Mouse (Mus musculus) liver, embryonic 13.5 days (tissue): ENCODE measurements around the gene Stmn1. TPM values are rescaled to one million over a fixed set of nuclear protein-coding genes. Genes with fewer than 3 reads are reported as not detected.

ENCODE experiments used
- ATAC-seq: fragments of 200-750 bp; cut with Nextera tagmentation; 2 replicates; pipeline ENCODE4 v1.8.0; 2017; ENCODE audit warnings: low read depth, mild to moderate bottlenecking, moderate number of reproducible peaks, moderate library complexity
- DNase-seq: peaks from one replicate; pipeline ENCODE4 v3.0.0; 2022
- H3K27ac ChIP-seq: fragments of 300-500 bp; sonication (generic); 2 replicates; pipeline ENCODE4 v1.5.1; 2015; ENCODE audit warnings: moderate library complexity, mild to moderate bottlenecking, inconsistent platforms
- H3K27me3 ChIP-seq: fragments of 300-500 bp; sonication (generic); 2 replicates; pipeline ENCODE4 v1.6.1; 2015; ENCODE audit warnings: mild to moderate bottlenecking, inconsistent platforms
- H3K36me3 ChIP-seq: fragments of 300-500 bp; sonication (generic); 2 replicates; pipeline ENCODE4 v1.6.1; 2015; ENCODE audit warnings: mild to moderate bottlenecking, inconsistent platforms
- H3K4me1 ChIP-seq: fragments of 300-500 bp; sonication (generic); replicated peaks from 2 replicates; pipeline ENCODE4 v1.6.1; 2015; ENCODE audit warnings: inconsistent platforms
- H3K4me2 ChIP-seq: fragments of 300-500 bp; sonication (generic); 2 replicates; pipeline ENCODE4 v1.6.1; 2015; ENCODE audit warnings: inconsistent platforms, mild to moderate bottlenecking, moderate library complexity
- H3K4me3 ChIP-seq: fragments of 300-500 bp; sonication (generic); replicated peaks from 2 replicates; pipeline ENCODE4 v1.5.1; 2015; ENCODE audit warnings: mild to moderate bottlenecking, inconsistent platforms
- H3K9ac ChIP-seq: fragments of 300-500 bp; sonication (generic); 2 replicates; pipeline ENCODE4 v1.6.1; 2015; ENCODE audit warnings: mild to moderate bottlenecking, inconsistent platforms
- H3K9me3 ChIP-seq: fragments of 300-500 bp; sonication (generic); replicated peaks from 2 replicates; pipeline ENCODE4 v1.6.1; 2016; ENCODE audit warnings: inconsistent platforms
- WGBS: fragments of 180-500 bp; shearing (Covaris S2); methylation state at CpG from one replicate; pipeline ENCODE4 v1.1.7; 2015; ENCODE audit not compliant: insufficient replicate concordance; 5-methylcytosine and 5-hydroxymethylcytosine counted together
- polyA plus RNA-seq: library from polyadenylated mRNA; unstranded; fragments of >200 nt; fragmentation: Nextera tagmentation; extraction: Ambion mirVana; gene quantifications from 2 replicates; pipeline ENCODE4 v1.2.1, GENCODE M21; 2015

Gene Stmn1
- 514 and 581 TPM in 2 replicates for polyA plus RNA-seq

DNA sequence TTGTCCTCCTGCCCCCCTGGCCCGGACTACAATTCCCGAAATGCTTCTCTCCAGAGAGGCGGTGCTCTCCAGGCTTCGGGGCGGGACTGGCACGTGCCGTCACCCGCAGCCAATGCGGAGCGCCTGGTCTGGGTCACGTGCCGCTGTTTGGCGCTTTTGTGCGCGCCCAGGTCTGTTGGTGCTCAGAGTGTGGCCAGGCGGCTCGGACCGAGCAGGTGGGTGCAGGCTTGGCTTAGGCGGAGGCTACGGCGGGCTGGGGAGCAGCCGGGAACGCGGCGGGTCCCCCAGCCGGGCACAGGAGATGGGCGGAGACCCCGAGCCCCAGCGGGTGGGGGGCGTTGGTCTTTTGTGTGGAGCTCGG is at the start of gene Stmn1:
Stmn1 (plus strand) TSS at position 106 of the 361 bp plus-strand sequence.
- H3K36me3 ChIP-seq = peaks cover 32% of the 10 kb centered on the region
- peak within 1 kb of the TSS; percentile 95 for H3K4me2 ChIP-seq
- no peaks in the 10 kb centered on the region for H3K27me3 ChIP-seq
- DNase-seq (peak; percentile 93), ATAC-seq (peak; percentile 93)
- H3K9ac ChIP-seq = peak within 1 kb of the TSS; percentile 95
- under 1% methylated on average over 31 of the region's 31 CpGs for WGBS
- peak within 1 kb of the TSS; percentile 95 for H3K27ac ChIP-seq
- peaks cover 59% of the 10 kb centered on the region for H3K4me1 ChIP-seq
- peak within 1 kb of the TSS; percentile 94 for H3K4me3 ChIP-seq
- no peaks in the 10 kb centered on the region for H3K9me3 ChIP-seq

DNA sequence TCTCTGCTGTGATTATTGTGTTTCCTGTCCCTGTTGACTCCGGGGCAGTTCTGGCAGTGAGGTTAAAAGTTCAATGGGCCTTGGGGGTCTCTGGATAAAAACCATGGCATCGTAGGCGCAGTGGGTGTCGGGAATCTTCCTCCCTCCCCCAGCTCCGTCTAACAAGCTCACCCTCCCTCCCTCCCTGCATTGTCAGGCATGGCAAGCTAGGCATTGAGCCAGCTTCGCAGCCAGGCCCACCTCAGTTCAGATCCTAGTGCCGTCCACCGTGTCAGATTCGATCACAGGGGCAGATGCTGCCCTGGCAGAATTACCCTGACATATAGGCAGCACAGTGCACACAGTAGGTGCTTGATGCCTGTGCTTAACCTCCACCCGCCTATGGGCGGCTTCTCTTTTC is 46.1 kb upstream of the Stmn1 start:
- no peak overlapping the region for H3K4me2 ChIP-seq

DNA sequence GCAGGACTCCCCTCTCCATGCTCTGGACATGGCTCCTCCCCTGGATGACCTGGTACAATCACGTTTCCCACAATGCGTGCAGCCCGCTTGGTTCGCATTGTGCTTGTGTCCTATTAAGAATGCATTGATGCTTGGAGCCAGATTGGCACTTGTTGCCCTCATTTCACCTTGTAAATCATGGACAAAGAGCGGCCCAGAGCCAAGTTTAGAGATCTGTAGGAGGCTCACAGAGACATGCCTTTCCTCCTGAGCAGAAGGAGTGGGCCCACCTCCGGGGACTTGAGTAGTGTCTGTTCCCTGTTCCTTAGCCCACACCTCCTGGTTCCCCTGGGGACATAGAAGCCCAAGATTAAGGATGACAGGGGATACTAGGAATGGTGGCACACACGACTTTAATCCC is 44.2 kb upstream of the Stmn1 start:
- ATAC-seq (no peak), DNase-seq (no peak)
- Histone ChIP-seq H3K4me3 (no peak overlapping the region), H3K4me2 (no peak overlapping the region), H3K36me3 (0 out of 2 replicates have a peak, but pooled peaks cover 5% of the 10 kb centered on the region), H3K9ac (no peak overlapping the region), H3K27me3 (no peaks in the 10 kb centered on the region), H3K27ac (no peak overlapping the region), H3K9me3 (no peaks in the 10 kb centered on the region), H3K4me1 (no peaks in the 10 kb centered on the region)
- WGBS = 73% methylated on average over 7 of the region's 7 CpGs

More for the DNA sequence above, 46.1 kb upstream of the Stmn1 start:
- Histone ChIP-seq H3K27ac (no peak overlapping the region), H3K9ac (no peak overlapping the region), H3K4me3 (no peak overlapping the region), H3K27me3 (no peaks in the 10 kb centered on the region), H3K36me3 (peaks cover 12% of the 10 kb centered on the region), H3K9me3 (no peaks in the 10 kb centered on the region), H3K4me1 (no peaks in the 10 kb centered on the region)
- no peak for ATAC-seq
- no peak for DNase-seq
- 66% methylated on average over 11 of the region's 11 CpGs for WGBS

DNA sequence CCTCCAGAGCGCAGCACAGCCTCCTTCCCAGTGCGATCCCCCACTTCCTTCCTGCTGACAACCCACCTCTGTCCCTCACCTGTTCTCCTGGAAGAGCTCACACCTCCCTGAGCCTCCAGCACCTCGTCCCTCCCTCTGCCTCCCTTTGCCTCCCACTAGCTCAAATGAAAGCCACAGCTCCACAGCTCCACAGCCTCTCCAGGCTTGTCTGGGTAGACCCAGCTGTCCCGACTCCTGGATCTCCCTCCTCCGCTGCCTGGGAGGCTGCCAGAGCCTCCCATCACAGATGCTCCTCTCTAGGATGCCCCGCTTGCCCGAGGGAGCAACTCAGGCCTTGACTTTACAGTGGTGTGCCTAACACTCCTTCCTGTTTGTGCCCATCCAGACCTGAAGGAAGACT is 43.0 kb upstream of the Stmn1 start:
- ATAC-seq = no peak

DNA sequence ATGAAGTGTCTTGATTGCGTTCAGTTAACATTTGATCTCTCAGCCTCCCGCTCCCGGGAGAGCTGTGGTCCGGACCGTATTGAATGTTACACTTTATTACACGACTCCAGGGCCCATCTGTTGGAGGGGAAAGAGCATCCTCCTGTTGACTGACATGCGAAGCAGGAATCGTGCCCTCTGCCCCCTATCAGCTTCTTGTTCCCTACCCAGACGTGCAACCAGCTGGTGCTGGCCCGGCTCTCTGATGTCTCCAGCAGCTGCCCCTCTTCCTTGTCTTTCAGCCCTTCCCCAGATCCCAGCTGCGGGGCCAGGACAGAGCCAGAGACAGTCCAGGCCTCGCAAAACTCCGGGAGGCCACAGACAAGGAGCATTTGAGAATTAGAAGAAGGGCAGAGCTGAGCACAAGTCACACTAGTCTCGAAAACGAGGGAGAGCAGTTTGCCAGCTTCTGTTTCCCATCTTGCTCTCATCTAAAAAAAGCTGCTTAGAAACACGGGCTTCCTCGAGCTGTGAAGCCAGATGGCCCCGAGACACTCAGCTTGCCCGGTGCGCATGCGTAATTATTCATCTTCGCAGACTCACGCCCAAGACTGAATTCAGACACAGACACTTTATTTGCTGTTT is 37.6 kb upstream of the Stmn1 start:
- Histone ChIP-seq H3K27ac (no peak overlapping the region), H3K4me3 (no peak overlapping the region), H3K4me2 (no peak overlapping the region), H3K9me3 (no peaks in the 10 kb centered on the region), H3K9ac (no peak overlapping the region), H3K4me1 (no peaks in the 10 kb centered on the region), H3K36me3 (0 out of 2 replicates have a peak, but pooled peaks cover 5% of the 10 kb centered on the region), H3K27me3 (0 out of 2 replicates have a peak, but pooled peaks cover 3% of the 10 kb centered on the region)
- WGBS = 65% methylated on average over 23 of the region's 23 CpGs
- ATAC-seq (no peak), DNase-seq (no peak)

More for the DNA sequence above, 43.0 kb upstream of the Stmn1 start:
- no peaks in the 10 kb centered on the region for H3K4me1 ChIP-seq
- 0 out of 2 replicates have a peak, but pooled peaks cover 5% of the 10 kb centered on the region for H3K36me3 ChIP-seq
- no peaks in the 10 kb centered on the region for H3K9me3 ChIP-seq
- no peak overlapping the region for H3K4me3 ChIP-seq
- H3K27ac ChIP-seq = no peak overlapping the region
- H3K9ac ChIP-seq = no peak overlapping the region
- H3K4me2 ChIP-seq = no peak overlapping the region
- no peak for DNase-seq
- WGBS = 67% methylated on average over 7 of the region's 7 CpGs
- 0 out of 2 replicates have a peak, but pooled peaks cover under 1% of the 10 kb centered on the region for H3K27me3 ChIP-seq

DNA sequence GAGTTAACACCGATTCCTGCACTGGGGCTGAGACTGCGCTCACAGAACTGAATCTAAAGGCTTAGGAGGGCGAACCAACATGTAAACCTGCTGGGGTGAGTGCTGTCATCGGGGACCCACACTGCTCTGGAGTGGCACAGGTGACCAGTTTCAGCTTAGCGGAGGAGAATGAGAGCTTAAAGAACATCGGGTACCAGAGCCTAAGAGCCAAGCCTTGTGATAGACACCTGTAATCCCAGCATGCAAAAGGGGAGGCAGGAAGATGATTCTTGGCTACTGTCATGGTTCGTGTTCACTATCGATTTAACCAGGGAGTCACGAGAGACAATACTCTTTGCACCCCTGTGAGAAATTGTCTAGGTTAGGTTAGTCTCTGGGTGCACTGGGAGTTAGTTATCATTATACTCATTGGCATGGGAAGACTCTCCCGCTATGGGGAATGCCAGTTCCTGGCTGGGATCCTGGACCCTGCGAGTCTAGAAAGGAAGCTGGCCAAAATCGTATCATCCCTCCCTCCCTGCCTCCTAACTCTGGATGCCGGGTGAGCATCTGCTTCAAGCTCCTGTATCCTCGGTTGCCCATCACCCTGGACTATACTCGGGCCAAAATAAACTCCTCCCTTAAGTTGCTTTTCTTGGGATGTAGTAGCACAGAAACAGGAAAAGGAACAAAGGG is 35.3 kb upstream of the Stmn1 start:
- H3K9ac ChIP-seq = no peak overlapping the region
- no peaks in the 10 kb centered on the region for H3K36me3 ChIP-seq
- no peak overlapping the region for H3K4me3 ChIP-seq
- DNase-seq (no peak), ATAC-seq (no peak)
- H3K4me1 ChIP-seq = no peaks in the 10 kb centered on the region
- H3K27me3 ChIP-seq = 0 out of 2 replicates have a peak, but pooled peaks cover 9% of the 10 kb centered on the region
- H3K9me3 ChIP-seq = no peaks in the 10 kb centered on the region
- no peak overlapping the region for H3K27ac ChIP-seq
- 72% methylated on average over 15 of the region's 15 CpGs for WGBS
- H3K4me2 ChIP-seq = no peak overlapping the region

DNA sequence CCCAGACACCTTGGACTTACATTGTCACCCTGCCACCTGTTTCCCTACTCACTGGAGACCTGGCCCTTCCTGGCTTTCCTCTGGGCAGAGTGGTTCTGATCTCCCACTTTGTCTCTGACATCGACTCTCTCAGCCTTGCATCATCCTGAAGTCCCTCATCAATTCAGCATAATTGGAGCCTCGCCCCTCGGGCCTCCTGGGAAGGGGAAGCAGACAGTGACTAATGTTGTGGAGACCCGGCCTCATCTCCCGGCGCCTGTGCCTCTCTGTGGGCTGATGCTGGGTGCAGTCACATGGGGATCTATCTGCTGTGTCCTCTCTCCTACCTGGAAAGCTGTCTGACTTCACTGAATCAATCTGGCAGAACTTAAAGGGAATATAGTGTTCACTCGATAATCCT is 31.9 kb upstream of the Stmn1 start:
- H3K27me3 ChIP-seq = 0 out of 2 replicates have a peak, but pooled peaks cover 7% of the 10 kb centered on the region

DNA sequence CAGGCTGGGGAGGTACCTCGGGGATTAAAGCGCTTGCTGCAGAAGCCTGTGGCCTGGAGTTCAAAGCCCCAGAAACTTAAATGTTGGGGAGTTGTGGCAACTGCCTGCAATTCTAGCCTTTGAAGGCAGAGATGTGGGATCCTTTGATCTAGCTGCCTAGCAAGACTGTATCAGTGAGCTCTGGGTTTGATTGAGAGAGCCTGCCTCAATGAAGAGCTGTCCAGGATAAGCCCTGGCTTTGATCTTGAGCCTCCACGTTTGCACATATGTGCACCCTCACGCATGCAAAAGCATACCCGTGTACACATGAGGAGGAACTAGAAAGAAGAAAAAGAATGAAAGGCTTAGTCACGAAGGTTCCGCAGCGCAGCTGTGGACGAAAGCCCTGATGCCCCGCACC is 31.5 kb upstream of the Stmn1 start:
- WGBS = 71% methylated on average over 10 of the region's 10 CpGs
- Histone ChIP-seq H3K36me3 (no peaks in the 10 kb centered on the region), H3K4me1 (peaks cover 21% of the 10 kb centered on the region), H3K4me3 (no peak overlapping the region), H3K27ac (no peak overlapping the region), H3K9me3 (no peaks in the 10 kb centered on the region), H3K9ac (no peak overlapping the region), H3K4me2 (no peak overlapping the region), H3K27me3 (peaks cover 8% of the 10 kb centered on the region; the same call in 1 of the 2 replicates)
- DNase-seq (no peak), ATAC-seq (no peak)

More for the DNA sequence above, 31.9 kb upstream of the Stmn1 start:
- Histone ChIP-seq H3K4me2 (no peak overlapping the region), H3K4me1 (peaks cover 21% of the 10 kb centered on the region), H3K9me3 (no peaks in the 10 kb centered on the region), H3K27ac (no peak overlapping the region), H3K36me3 (no peaks in the 10 kb centered on the region), H3K9ac (no peak overlapping the region), H3K4me3 (no peak overlapping the region)
- WGBS = 39% methylated on average over 7 of the region's 7 CpGs
- DNase-seq (no peak), ATAC-seq (no peak)

DNA sequence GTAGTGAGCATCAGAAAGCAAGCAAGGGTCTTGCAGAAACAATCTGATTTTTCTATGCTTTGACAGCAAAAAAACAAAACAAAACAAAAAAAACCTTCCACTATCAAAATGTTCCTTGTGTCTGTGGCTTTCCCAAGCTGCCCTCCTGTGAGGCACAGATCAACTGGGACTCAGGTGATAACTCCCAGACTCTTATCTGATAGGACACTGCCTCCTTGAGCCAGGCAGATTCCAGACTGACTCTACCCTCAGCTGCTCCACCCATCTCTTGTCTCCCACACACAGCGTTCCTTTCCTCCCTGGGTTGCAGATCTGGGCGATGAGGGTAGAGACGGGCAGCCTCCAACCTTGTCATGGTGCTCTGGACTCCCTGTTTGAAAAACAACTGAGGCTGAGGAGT is 29.0 kb upstream of the Stmn1 start:
- Histone ChIP-seq H3K4me2 (peak overlapping the region; percentile 33), H3K4me1 (peaks cover 21% of the 10 kb centered on the region), H3K4me3 (no peak overlapping the region), H3K27me3 (peaks cover 18% of the 10 kb centered on the region), H3K9me3 (no peaks in the 10 kb centered on the region), H3K9ac (no peak overlapping the region), H3K36me3 (no peaks in the 10 kb centered on the region), H3K27ac (peak overlapping the region; percentile 44)
- 17% methylated on average over 3 of the region's 3 CpGs for WGBS
- ATAC-seq = peak; percentile 98
- peak; percentile 73 for DNase-seq

DNA sequence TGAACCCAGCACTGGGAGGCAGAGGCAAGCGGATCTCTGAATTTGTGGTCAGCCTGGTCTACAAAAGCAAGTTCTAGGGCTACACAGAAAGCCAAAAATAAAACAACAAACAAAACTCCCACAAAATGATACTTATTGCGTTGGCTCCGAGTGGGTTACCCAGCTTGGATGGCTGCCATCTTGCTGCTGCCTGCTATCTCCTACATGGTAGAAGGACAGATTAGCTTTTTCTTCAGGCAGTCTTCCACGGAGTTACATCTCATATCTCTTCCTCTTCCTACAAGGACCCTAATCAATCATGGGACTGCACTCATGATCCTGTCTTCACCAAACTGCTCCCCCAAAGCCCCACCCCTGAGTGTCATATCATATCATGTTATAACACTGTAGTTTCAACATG is 28.2 kb upstream of the Stmn1 start:
- Histone ChIP-seq H3K9me3 (no peaks in the 10 kb centered on the region), H3K27me3 (peaks cover 18% of the 10 kb centered on the region), H3K27ac (peak overlapping the region; percentile 44; the same call in 1 of the 2 replicates), H3K4me3 (no peak overlapping the region), H3K4me1 (peaks cover 21% of the 10 kb centered on the region), H3K9ac (no peak overlapping the region), H3K4me2 (no peak overlapping the region), H3K36me3 (no peaks in the 10 kb centered on the region)
- WGBS = 58% methylated on average over 4 of the region's 4 CpGs
- no peak for DNase-seq
- no peak for ATAC-seq

DNA sequence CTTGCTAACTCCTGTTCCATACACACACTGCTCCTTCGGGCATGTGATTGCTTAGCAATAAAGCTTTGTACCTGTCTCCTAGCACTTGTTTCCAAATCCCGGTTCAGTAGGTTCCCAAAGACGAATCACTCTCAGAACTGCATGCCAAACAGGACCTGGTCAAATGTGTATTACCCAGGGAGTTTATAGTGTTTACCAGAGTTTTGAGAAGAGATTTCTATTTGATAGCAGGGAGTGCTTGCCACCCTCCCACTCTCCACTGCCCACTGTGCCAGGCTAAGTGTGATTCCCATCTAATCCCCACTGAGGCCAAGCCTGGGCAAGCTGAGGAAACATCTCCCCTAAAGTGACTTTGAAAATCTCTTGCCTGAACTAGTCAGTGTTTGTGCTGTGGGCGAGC is 25.9 kb upstream of the Stmn1 start:
- H3K27me3 ChIP-seq = peaks cover 25% of the 10 kb centered on the region
- H3K4me1 ChIP-seq = peaks cover 23% of the 10 kb centered on the region
- no peak for ATAC-seq
- no peak overlapping the region for H3K4me2 ChIP-seq
- no peaks in the 10 kb centered on the region for H3K9me3 ChIP-seq
- H3K9ac ChIP-seq = no peak overlapping the region
- 75% methylated on average over 4 of the region's 4 CpGs for WGBS
- no peak overlapping the region for H3K27ac ChIP-seq
- no peak for DNase-seq
- H3K4me3 ChIP-seq = no peak overlapping the region
- H3K36me3 ChIP-seq = no peaks in the 10 kb centered on the region
